Mouse (Mus musculus) hindbrain, embryonic 12.5 days (tissue): ENCODE measurements around the gene Gabrb1. TPM values are rescaled to one million over a fixed set of nuclear protein-coding genes. Genes with fewer than 3 reads are reported as not detected.
A peak's percentile ranks its signal among the peaks of the same experiment; 100 is the strongest.

Experiments used
- ATAC-seq: fragments of 200-750 bp; cut with Nextera tagmentation; 2 replicates; pipeline ENCODE4 v1.8.0; 2017; ENCODE audit warnings: moderate TSS enrichment; ENCODE audit not compliant: low FRiP score
- H3K27ac ChIP-seq: fragments of 300-500 bp; sonication (generic); 2 replicates; pipeline ENCODE4 v1.5.1; 2016; ENCODE audit warnings: mild to moderate bottlenecking
- H3K27me3 ChIP-seq: fragments of 300-500 bp; sonication (generic); 2 replicates; pipeline ENCODE4 v1.6.1; 2016; ENCODE audit warnings: mild to moderate bottlenecking
- H3K36me3 ChIP-seq: fragments of 300-500 bp; sonication (generic); 2 replicates; pipeline ENCODE4 v1.6.1; 2016; ENCODE audit warnings: mild to moderate bottlenecking
- H3K4me1 ChIP-seq: fragments of 300-500 bp; sonication (generic); 2 replicates; pipeline ENCODE4 v1.6.1; 2016
- H3K4me2 ChIP-seq: fragments of 300-500 bp; sonication (generic); replicated peaks from 2 replicates; pipeline ENCODE4 v1.6.1; 2016; ENCODE audit warnings: mild to moderate bottlenecking
- H3K4me3 ChIP-seq: fragments of 300-500 bp; sonication (generic); 2 replicates; pipeline ENCODE4 v1.5.1; 2016; ENCODE audit warnings: mild to moderate bottlenecking
- H3K9ac ChIP-seq: fragments of 300-500 bp; sonication (generic); 2 replicates; pipeline ENCODE4 v1.6.1; 2016; ENCODE audit warnings: mild to moderate bottlenecking, moderate library complexity
- H3K9me3 ChIP-seq: fragments of 300-500 bp; sonication (generic); replicated peaks from 2 replicates; pipeline ENCODE4 v1.6.1; 2016; ENCODE audit warnings: mild to moderate bottlenecking
- WGBS: fragments of 180-500 bp; shearing (Covaris S2); methylation state at CpG from one replicate; pipeline ENCODE4 v1.1.7; 2016; 5-methylcytosine and 5-hydroxymethylcytosine counted together
- polyA plus RNA-seq: library from polyadenylated mRNA; unstranded; fragments of >200 nt; fragmentation: Nextera tagmentation; extraction: Ambion mirVana; gene quantifications from 2 replicates; pipeline ENCODE4 v1.2.1, GENCODE M21; 2016

The Gabrb1 gene
- polyA plus RNA-seq, 1 experiment from 2014 or later, result 2.6 TPM

DNA sequence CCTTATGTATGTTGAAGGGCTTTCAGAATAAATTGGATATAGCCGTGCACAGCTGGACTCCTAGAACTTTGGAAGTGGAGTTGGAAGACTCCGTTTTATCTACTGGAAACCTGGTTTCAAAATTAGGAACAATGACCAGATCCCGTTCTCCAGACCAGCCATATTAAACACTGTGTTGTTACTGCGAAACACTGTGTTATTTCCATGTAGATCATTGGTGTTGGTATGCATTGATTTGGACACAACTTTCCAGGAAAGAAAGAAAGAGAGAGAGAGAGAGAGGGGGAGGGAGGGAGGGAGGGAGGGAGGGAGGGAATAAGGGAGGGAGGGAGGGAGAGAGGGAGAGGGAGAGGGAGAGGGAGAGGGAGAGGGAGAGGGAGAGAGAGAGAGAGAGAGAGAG, 517.1 kb downstream of the Gabrb1 start:
- Histone ChIP-seq H3K4me3 (no peak overlapping the region), H3K4me2 (peak overlapping the region; percentile 40), H3K36me3 (no peaks in the 10 kb centered on the region), H3K27me3 (no peaks in the 10 kb centered on the region), H3K9me3 (no peaks in the 10 kb centered on the region), H3K9ac (no peak overlapping the region), H3K27ac (no peak overlapping the region), H3K4me1 (peaks cover 3% of the 10 kb centered on the region; the same call in 1 of the 2 replicates)
- 72% methylated on average over 4 of the region's 4 CpGs for WGBS
- ATAC-seq, result peak; percentile 5; the same call in 1 of the 2 replicates

DNA sequence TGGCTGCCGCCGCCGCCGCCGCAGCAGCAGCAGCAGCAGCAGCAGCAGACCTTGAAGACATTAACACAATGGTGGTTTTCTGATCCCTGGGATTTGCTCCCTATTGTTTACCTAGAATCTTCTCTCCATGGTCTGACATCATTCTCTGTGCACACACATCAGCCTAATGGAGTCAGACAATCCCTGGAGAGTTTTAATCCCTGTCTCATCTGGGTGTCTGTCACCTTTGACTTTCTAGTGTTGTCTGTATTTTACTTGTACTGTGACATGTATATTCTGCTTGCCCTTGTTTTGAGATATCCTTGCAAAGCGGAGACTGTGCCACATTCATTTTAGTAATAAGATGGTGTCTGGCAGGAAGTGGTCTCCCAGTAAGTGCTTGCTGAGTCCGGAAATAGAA, 517.6 kb downstream of the Gabrb1 start:
- WGBS, result 22% methylated on average over 7 of the region's 7 CpGs
- Histone ChIP-seq H3K4me1 (peaks cover 3% of the 10 kb centered on the region; the same call in 1 of the 2 replicates), H3K4me3 (no peak overlapping the region), H3K9ac (0 out of 2 replicates have a peak overlapping the region, but pooled peaks have one; percentile 35), H3K9me3 (no peaks in the 10 kb centered on the region), H3K36me3 (no peaks in the 10 kb centered on the region), H3K27ac (0 out of 2 replicates have a peak overlapping the region, but pooled peaks have one; percentile 53), H3K27me3 (no peaks in the 10 kb centered on the region), H3K4me2 (peak overlapping the region; percentile 40)
- peak; percentile 79 for ATAC-seq

DNA sequence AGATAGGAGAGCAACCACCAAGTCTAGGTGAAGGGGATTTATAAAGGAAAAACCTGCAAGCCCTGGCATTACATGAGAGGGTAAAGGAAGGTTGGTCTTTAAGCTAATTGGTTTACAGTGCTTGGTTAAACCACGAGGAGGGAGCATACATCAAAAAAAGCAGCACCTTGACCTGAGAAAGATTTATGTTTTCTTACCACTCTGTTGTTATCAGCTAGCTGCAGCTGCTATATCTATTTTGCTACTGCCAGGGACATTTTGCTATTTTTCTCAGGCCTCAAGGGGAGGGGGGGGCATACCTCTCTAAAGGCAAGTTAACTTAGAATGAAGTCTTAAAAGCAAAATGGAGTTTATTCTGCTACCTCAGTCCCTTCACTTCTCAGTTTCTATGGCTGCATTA, 523.3 kb downstream of the Gabrb1 start:
- 64% methylated on average over 1 of the region's 1 CpGs for WGBS
- Histone ChIP-seq H3K4me3 (no peak overlapping the region), H3K27ac (no peak overlapping the region), H3K4me1 (no peaks in the 10 kb centered on the region), H3K9ac (no peak overlapping the region), H3K4me2 (no peak overlapping the region), H3K9me3 (no peaks in the 10 kb centered on the region), H3K36me3 (no peaks in the 10 kb centered on the region), H3K27me3 (no peaks in the 10 kb centered on the region)
- no peak for ATAC-seq

DNA sequence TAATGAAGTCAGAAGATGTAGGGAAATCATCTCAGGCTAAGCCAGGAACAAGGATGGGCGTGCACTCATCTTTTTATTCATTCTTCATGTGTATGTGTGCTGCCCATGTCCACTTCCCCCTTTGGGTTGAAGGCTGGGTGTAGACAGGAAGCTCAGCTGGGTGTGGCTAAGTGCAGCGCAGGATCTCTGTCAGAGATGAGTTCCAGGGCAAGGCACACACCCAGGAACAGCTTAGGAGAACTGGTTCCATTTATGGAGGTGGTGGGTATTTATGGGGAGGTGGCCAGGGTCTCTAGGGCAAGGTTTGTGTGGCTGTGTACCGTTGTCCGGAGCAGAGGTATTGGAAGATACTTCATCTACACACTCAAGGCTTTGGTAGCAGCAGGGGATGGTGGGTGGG, 524.9 kb downstream of the Gabrb1 start:
- H3K27ac ChIP-seq, result no peak overlapping the region
- no peaks in the 10 kb centered on the region for H3K9me3 ChIP-seq
- no peaks in the 10 kb centered on the region for H3K36me3 ChIP-seq
- no peaks in the 10 kb centered on the region for H3K4me1 ChIP-seq
- WGBS, result 91% methylated on average over 4 of the region's 4 CpGs
- H3K27me3 ChIP-seq, result no peaks in the 10 kb centered on the region
- H3K4me2 ChIP-seq, result no peak overlapping the region
- no peak overlapping the region for H3K9ac ChIP-seq
- no peak overlapping the region for H3K4me3 ChIP-seq
- ATAC-seq, result no peak

DNA sequence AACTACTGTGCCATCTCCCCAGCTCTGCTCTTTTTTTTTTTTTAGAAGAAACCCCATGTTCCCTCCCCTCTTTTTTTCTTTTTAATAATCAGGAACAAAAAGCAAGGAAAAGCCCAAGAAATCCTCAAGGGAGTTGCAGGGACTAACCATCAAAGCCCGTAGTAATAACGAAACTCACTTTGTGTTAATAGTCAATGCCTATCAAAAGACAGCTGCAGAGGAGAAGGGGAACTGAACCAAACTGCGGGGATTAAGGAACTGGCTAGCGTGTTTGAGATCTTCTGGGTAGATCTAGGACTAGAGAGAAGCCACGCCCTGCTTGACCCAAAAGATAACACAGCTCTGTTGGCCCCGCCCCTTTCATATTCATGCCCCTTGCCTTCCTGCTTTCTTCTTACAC, 526.0 kb downstream of the Gabrb1 start:
- H3K4me1 ChIP-seq, result no peaks in the 10 kb centered on the region
- no peaks in the 10 kb centered on the region for H3K27me3 ChIP-seq
- 85% methylated on average over 6 of the region's 6 CpGs for WGBS
- H3K4me2 ChIP-seq, result no peak overlapping the region
- no peak overlapping the region for H3K9ac ChIP-seq
- H3K36me3 ChIP-seq, result no peaks in the 10 kb centered on the region
- no peak overlapping the region for H3K4me3 ChIP-seq
- no peak overlapping the region for H3K27ac ChIP-seq
- ATAC-seq, result no peak
- H3K9me3 ChIP-seq, result no peaks in the 10 kb centered on the region

DNA sequence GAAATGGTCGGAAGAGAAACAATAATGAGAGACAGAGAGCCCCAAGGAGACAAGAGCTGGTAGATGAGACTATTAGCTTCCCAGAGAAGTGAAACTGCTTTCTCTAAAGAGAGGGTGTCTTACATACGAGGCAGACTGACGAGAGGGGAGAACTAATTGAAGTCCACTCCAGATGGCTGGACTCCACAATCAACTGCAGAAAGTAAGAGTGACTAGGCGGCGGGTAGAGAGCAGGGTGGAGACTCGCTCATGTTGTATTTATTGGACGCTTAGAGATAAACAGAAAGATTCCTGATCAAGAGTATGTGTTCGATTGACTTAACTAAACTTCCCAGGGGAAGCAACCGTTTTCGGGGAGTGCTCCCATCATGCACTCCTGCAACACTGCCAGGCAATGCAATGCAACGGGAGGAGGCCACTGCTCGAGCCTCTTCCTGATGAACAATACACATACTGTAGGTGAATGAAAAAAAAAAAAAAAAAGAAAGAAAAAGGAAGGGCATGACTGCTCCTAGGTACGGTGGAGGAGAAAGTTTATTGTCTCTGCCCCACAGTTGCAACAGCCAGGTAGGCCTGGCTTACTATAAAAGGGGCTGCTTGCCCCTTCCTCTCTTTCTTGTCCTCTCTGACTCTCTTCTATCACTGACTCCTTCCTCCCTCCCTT, 526.7 kb downstream of the Gabrb1 start:
- Histone ChIP-seq H3K4me2 (no peak overlapping the region), H3K9me3 (no peaks in the 10 kb centered on the region), H3K36me3 (no peaks in the 10 kb centered on the region), H3K4me1 (no peaks in the 10 kb centered on the region), H3K4me3 (no peak overlapping the region), H3K27me3 (no peaks in the 10 kb centered on the region), H3K27ac (no peak overlapping the region), H3K9ac (no peak overlapping the region)
- no peak for ATAC-seq
- WGBS, result 88% methylated on average over 13 of the region's 13 CpGs

DNA sequence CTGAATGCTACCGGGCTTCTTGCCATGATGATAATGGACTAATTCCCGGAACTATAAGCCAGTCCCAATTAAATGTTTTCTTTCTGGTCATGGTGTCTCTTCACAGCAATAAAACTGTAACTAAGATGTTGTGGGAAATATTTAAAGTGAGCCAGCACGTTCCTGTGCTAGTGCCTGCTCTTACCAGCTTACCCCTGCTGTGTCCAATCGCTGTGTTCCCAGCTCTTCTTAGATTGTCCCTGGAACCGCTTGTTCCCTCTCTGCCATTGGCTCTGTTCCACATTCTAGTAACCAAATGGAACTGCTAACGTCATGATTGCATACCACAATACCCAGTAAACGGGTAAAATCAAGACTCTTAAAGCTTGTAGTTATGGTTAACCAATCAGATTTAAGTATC, 533.2 kb downstream of the Gabrb1 start:
- Histone ChIP-seq H3K27me3 (no peaks in the 10 kb centered on the region), H3K36me3 (no peaks in the 10 kb centered on the region), H3K4me1 (no peaks in the 10 kb centered on the region), H3K27ac (no peak overlapping the region), H3K9ac (no peak overlapping the region), H3K4me2 (no peak overlapping the region), H3K4me3 (no peak overlapping the region), H3K9me3 (no peaks in the 10 kb centered on the region)
- ATAC-seq, result no peak
- WGBS, result 85% methylated on average over 7 of the region's 7 CpGs

DNA sequence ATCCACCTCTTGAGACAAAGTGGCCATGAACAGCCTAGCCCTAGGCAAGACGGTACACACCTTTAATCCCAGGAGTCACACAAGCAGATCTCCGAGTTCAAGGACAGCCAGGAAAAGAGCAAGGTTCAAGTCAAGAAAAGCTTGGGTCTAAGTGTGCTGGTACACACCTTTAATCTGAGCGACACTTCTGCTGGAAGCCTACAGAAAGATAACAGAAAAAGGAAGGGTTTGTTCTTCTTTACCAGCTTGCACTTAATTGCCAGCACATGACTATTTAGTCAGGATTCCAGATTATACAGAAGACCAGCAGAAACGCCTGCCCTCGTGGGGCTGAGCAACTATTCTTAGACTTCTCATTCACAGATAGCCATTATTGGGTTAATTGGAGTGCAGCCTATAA, 534.0 kb downstream of the Gabrb1 start:
- no peak for ATAC-seq
- 93% methylated on average over 5 of the region's 5 CpGs for WGBS
- Histone ChIP-seq H3K9me3 (no peaks in the 10 kb centered on the region), H3K36me3 (no peaks in the 10 kb centered on the region), H3K4me2 (no peak overlapping the region), H3K27ac (no peak overlapping the region), H3K27me3 (no peaks in the 10 kb centered on the region), H3K4me1 (no peaks in the 10 kb centered on the region), H3K9ac (no peak overlapping the region), H3K4me3 (no peak overlapping the region)

DNA sequence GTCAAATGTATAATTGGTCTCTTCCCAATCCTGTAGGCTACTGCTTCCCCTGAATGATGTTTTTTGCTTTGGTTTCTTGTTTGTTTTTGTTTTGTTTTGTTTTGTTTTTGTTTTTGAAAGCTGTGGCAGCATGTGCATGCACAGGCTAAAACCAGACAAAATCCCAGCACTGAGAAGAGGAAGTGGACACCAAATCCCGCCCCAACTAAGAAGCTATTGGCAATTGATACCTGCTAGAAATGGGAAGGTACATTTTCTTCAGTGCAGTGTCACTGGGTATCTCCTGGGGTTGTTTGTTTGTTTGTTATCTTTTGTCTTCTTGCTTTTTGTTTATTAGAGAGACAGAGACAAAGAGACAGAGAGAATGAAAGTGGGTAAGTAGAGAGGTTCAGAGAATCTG, 537.5 kb downstream of the Gabrb1 start:
- Histone ChIP-seq H3K27me3 (no peaks in the 10 kb centered on the region), H3K27ac (no peak overlapping the region), H3K4me2 (no peak overlapping the region), H3K9me3 (no peaks in the 10 kb centered on the region), H3K4me3 (no peak overlapping the region), H3K9ac (no peak overlapping the region), H3K36me3 (no peaks in the 10 kb centered on the region), H3K4me1 (no peaks in the 10 kb centered on the region)
- WGBS, result 90% methylated on average over 1 of the region's 1 CpGs
- ATAC-seq, result no peak

Other genes with a start within 250 kb of the Gabrb1 start
- gene Cox7b2, start 109.9 kb upstream of the Gabrb1 start, polyA plus RNA-seq, result not detected in 2 replicates
- gene Gabra4, start 195 bp downstream of the Gabrb1 start, polyA plus RNA-seq, result 2.4 TPM in 2 replicates